Mouse (Mus musculus): ENCODE results near the gene Gusb. TPM values are rescaled to one million over a fixed set of nuclear protein-coding genes. Genes with fewer than 3 reads are reported as not detected.
"Not testable (repeated sequence)": the region's sequence is repeated elsewhere in the genome, so short reads cannot be mapped to it uniquely, and the experiment has no call there.

Gusb gene
- total RNA-seq (2021) (10 to 100 TPM; 42.6 to 57.1 TPM), polyA plus RNA-seq (2012; rRNA removed) (35.4 and 41.9 TPM in 2 replicates)
- long read RNA-seq, transcript Gusb-201 (12 exons, 2,687 nt), result major isoform, 51 of 61 reads
- long read RNA-seq, partial matches to known transcripts, result 2 of 61 reads
- long read RNA-seq, other reads (novel, unspliced or antisense), result 4 of 61 reads

- DNase-seq, result peak; percentile 93
These were observed at the start of gene Gusb for GRCm38 (mm10) chr5:130002301-130003146. Gene Gusb, minus strand, starts transcription at chr5:130003049.

GRCm38 (mm10) chr5:130052510-130052909 lies 49.7 kb upstream of the Gusb start:
- DNase-seq, result peak; percentile 2

- peak; percentile 0 for DNase-seq
These were observed 48.4 kb upstream of the Gusb start for GRCm38 (mm10) chr5:130051073-130051860.

GRCm38 (mm10) chr5:130050416-130050815 lies 47.6 kb upstream of the Gusb start:
- no peak for DNase-seq

- DNase-seq, result peak; percentile 2
These were observed 46.1 kb upstream of the Gusb start for GRCm38 (mm10) chr5:130048786-130049520.

DNA sequence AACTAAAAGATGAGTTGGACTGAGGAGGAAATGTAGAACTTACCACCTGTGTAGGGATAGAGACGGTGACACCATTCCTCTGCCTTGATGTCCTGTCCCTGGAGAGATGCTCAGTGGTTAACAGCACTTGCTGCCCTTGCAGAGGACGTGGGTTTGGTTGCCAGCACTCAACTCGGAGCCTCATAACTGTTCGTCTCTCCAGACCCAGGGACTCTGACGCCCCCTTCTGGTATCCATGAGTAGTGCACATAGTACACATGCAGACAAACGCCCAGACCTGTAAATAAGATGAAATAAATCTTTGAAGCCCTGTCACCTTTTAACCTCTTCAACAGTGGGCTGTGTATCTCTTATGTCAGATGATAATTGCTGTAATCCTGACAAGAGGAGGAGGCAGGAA lies 44.2 kb upstream of the Gusb start:
- no peak for DNase-seq

DNA sequence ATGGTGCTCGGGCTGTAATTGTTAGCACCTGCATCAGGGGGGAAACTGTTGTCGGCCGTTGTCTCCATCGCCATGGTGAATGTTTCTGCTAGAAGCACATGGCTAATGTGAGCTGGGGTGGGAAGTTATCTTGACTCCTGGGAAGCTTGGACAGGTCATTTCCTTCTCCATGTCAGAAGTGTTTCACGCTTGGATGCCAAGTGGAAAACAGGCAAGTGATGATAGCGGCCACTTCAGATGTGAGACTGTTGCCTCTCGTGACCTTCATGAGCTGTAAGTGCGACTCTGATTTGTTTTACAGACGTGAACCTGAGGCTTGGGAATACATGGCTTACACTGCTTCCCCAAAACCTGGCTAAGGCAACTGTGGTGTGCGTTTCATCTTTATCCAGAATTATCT lies 43.7 kb upstream of the Gusb start:
- no peak for DNase-seq

DNA sequence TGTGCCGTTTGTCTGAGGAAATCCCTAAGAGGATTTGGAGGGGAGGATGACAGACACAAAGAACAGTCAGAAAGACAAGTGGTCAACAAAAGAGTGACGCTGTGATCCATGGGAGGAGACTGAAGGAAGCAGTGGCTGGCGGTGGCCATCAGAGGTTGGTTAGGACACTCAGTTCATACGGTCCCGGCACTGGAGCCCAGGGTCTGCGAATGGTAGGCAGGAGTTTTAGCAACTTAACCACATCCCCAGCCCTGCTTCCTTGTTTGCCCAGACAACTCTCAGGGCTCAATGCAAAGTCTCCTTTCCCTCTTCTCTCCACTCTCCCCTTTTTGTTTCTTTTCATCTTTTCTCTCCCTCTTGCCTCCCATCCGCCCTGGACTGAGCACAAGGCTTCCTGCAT lies 43.3 kb upstream of the Gusb start:
- no peak for DNase-seq

DNA sequence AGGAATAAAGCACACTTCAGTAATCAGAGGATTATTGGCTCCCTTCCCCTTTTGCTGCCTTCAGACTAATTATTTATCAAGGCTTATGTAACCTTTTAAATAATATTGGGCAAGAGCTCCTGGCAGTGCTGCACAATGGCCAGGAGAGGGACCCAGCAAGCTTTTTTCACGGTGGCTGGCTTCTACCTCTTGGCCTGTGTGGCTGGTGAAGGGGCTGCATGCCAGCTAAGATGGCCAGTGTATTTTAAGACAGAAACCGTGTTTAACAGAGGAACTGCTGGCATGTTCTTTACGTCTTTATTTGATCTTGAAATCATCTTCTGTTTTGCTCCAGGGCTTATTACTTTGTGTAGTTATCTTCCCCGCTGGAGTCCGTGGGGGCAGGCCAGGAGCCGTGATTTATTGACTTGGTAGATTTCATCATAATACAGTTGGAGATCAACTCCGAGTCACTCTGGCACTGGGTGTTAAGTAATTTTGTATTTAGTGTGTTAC lies 41.4 kb upstream of the Gusb start:
- peak; percentile 75 for DNase-seq

DNA sequence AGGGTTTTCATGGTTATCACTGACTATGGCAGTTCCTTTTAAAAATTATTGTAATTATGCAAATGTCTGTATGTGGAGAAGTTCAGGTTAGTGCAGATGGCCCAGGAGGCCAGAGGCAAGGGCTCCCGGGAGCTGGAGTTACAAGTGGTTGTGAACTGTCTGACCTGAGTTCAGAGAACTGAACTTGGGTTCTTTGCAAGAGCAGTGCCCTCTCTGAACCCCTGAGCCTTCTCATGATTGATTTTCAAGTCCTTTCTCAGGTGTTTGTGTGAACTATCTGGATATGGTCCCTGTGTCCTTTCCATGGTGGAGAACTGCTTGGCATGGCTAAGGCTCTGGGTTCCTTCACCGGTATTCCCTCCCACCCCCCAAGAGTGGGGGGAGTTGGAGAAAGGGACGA lies 40.9 kb upstream of the Gusb start:
- no peak for DNase-seq

- no peak for DNase-seq
These were observed 38.4 kb upstream of the Gusb start for GRCm38 (mm10) chr5:130041262-130041661.

- DNase-seq, result no peak
These were observed 37.9 kb upstream of the Gusb start for GRCm38 (mm10) chr5:130040797-130041196.

DNA sequence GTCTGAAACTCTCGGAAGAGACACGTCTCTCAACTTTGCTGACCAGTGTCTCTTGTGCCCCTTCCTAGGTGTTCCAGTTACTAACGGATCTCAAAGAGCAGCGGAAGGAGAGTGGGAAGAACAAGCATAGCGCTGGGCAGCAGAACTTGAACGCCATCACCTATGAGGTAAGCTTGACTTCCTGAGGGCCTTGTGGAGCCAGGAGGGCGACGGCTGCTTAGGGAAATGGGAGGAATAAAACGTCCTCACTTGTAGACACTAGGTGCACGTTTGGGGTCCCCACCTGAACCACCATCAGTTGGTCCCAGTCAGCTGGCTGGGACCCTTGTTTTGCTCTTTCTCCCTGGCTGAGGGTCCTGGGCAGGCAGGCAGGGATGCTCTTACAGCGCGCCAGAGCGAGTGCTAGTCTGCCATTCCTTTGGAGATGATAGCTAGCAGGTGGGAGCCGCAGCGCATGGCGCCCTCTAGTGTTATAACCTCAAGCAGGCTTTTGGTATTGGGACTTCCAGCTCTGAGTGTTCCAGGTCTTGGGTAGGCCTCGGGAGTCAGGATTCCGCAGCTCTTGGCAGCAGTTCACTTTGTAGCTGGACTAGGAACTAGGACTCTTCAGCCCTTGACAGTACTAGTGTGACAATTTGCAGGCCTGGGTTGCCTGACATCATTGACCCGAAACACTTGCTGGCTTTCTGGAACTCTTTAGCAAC lies 35.1 kb upstream of the Gusb start:
- peak; percentile 74 for DNase-seq

- not testable (repeated sequence) for DNase-seq
These were observed 33.5 kb upstream of the Gusb start for GRCm38 (mm10) chr5:130036300-130036699.

- peak; percentile 45 for DNase-seq
These were observed 31.0 kb upstream of the Gusb start for GRCm38 (mm10) chr5:130033869-130034268.

- DNase-seq, result peak; percentile 84
These were observed 28.9 kb upstream of the Gusb start for GRCm38 (mm10) chr5:130031410-130032390.

DNA sequence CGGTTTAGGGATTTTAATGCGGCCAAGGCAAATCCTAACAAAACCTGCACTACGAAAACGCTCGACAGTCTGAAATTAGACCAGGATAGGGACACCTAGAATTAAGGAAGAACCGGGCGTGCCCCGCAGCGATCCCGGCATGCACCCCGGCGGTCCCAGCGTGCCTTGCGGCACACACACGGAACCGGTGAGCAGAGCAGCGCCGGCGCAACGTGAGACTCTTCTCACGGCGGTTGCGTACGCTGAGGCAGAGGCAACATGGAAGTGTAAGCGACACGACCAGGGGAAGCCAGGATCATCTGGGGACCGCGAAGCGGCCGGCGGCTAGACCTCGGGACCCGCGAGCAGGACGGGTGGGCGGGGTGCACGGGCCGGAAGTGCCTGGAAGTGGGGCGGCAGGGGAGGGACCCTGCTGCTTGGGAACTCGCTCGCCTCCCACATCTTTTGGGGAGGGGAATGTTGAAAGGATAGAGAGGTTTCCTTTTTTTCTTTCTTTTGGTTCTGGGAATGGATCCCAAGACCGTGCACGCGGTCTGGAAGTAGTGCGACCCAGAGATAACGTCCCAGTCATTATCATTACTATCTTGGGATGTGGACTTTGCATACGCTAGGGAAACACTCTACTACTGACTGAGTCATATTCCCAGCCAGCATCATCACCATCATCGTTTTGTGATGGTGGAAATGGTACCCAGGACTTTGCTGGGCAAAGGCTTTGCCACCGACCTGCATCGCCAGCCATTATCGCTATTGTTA lies 26.5 kb upstream of the Gusb start, which contains the start of the genes Asl and Crcp:
Asl (minus strand) TSS at position 106 of the 756 bp plus-strand sequence.
Crcp (plus strand) TSS at position 149 of the 756 bp plus-strand sequence.
- peak; percentile 92 for DNase-seq

DNA sequence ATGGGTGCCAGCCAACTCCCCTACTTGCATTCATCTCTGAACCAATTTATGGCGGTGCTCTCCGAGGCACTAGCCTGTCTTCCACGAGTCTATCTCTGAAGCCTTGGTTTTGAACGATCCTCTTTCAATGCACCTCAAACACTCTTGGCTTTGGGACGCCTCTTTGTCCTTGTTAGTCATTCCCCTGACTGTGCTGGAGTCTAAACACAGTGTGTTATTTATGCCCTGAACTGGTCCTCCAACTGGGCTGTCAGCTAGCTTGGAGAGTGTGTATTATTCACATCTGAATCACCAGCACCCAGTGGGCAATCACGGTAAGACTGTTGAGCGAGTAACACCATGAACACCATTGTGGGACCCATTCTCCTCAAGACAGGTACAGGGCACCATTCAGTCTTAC lies 24.8 kb upstream of the Gusb start:
- peak; percentile 81 for DNase-seq

GRCm38 (mm10) chr5:130027134-130027533 lies 24.3 kb upstream of the Gusb start:
- DNase-seq, result no peak
